Mouse (Mus musculus): ENCODE measurements at regions not wholly inside any gene's neighbourhood (a gene's known extent, or its start where the extent isn't known, plus 50 kb on each side); places are given as distances from the start of the nearest gene placed in this dataset.
A peak's percentile ranks its signal among the peaks of the same experiment; 100 is the strongest.

DNA sequence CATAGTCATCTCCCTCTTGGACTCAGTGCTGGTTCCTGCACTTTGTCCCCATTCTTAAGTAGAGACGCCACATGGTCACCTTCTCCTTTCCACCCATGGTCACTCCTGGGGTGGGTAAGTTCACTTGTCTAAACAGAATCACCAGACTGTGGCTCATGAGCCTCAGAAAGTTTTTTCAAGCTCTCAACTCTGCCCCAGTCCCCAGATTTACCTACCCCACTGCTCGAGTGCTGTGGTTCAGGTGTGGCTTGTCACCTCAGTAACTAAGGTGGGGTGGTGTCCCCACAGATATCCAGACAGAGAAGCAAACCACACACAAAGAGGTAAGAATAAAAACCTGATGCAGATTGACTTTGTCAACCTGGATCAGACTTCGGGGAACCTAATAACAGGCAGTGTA, 87.6 kb downstream of the Rpl10-ps3 start:
- WGBS, result 94% methylated on average over 3 of the region's 3 CpGs
- ATAC-seq (ENCODE audit: low FRiP score), result no peak
- no peak overlapping the region for H3K9ac ChIP-seq

DNA sequence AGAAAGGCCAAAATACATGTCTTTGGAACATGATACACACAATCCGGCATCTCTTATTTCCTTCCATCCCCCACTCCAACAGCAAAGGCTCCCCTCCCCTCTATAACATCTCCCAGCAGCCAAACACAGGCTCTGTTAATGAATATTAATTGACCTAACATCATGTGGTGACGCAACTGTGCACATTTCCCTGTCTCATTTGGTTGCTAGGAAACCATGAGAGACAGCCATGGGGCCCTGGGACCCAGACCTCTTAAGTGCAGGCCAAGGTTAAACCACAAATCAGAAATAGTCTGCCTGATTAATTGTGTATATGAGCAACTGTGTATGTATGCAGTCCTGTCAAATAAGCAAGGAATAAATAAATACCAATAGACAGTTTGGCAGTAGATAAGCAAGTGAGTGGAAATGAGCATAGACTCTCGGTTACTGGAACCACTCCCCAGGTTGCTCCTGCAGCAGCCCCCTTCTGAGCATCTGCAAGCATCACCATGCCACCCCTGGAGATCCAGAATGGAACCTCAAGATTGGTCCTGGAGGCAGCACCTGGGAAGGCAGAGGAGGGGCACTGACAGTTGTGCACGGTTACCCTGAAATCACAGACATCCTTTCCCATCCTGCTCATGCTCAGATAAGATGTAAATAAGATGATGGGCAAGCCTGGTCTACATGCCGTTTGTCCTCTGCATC, 99.6 kb downstream of the Rpl10-ps3 start:
- WGBS, result 15% methylated on average over 5 of the region's 5 CpGs
- Histone ChIP-seq H3K9me3 (ENCODE audit: control insufficient read depth, low read length) (no peaks in the 10 kb centered on the region), H3K4me2 (replicated peaks) (no peak overlapping the region), H3K4me3 (replicated peaks; ENCODE audit: low read length) (no peak overlapping the region), H3K36me3 (replicated peaks; ENCODE audit: control insufficient read depth, insufficient read depth) (no peaks in the 10 kb centered on the region), H3K27ac (peak overlapping the region; percentile 84), H3K4me1 (replicated peaks; ENCODE audit: control insufficient read depth, insufficient read depth, low read length) (peaks cover 27% of the 10 kb centered on the region), H3K9ac (no peak overlapping the region), H3K27me3 (ENCODE audit: control insufficient read depth, insufficient read depth, low read length) (no peaks in the 10 kb centered on the region)
- ATAC-seq (ENCODE audit: low FRiP score), result peak; percentile 93
- DNase-seq (ENCODE audit: low spot score), result peak; percentile 81

More for the DNA sequence above, 87.6 kb downstream of the Rpl10-ps3 start:
- no peak overlapping the region for H3K4me3 ChIP-seq (replicated peaks; ENCODE audit: low read length)
- H3K4me1 ChIP-seq (replicated peaks; ENCODE audit: control insufficient read depth, insufficient read depth, low read length), result 0 out of 2 replicates have a peak, but pooled peaks cover 3% of the 10 kb centered on the region
- H3K27me3 ChIP-seq (ENCODE audit: control insufficient read depth, insufficient read depth, low read length), result no peaks in the 10 kb centered on the region
- H3K27ac ChIP-seq, result no peak overlapping the region
- no peaks in the 10 kb centered on the region for H3K9me3 ChIP-seq (ENCODE audit: control insufficient read depth, low read length)
- no peak overlapping the region for H3K4me2 ChIP-seq (replicated peaks)
- no peak for DNase-seq (ENCODE audit: low spot score)
- H3K36me3 ChIP-seq (replicated peaks; ENCODE audit: control insufficient read depth, insufficient read depth), result no peaks in the 10 kb centered on the region

DNA sequence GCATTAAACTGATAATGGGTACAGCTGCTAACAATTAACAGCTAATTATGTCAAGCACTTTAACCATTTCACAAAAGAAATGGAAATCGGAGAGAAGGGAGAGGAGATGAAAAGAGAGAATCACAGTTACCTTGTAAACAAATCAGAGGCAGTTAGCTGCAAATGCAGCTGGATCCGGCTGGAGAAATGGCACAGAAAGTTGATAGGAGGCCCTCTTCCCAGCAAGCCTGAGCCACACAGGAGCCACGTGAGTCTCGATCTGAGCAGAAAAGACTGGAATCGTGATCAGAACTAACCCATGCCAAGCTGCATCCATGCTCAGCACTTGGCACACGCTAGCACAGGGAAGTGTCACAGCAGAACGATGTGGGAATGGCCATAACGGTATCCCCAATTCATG, 103.8 kb downstream of the Rpl10-ps3 start:
- Histone ChIP-seq H3K9me3 (ENCODE audit: control insufficient read depth, low read length) (no peaks in the 10 kb centered on the region), H3K4me2 (replicated peaks) (no peak overlapping the region), H3K27ac (no peak overlapping the region), H3K4me3 (replicated peaks; ENCODE audit: low read length) (no peak overlapping the region), H3K36me3 (replicated peaks; ENCODE audit: control insufficient read depth, insufficient read depth) (no peaks in the 10 kb centered on the region), H3K27me3 (ENCODE audit: control insufficient read depth, insufficient read depth, low read length) (no peaks in the 10 kb centered on the region), H3K4me1 (replicated peaks; ENCODE audit: control insufficient read depth, insufficient read depth, low read length) (peaks cover 31% of the 10 kb centered on the region), H3K9ac (no peak overlapping the region)
- ATAC-seq (ENCODE audit: low FRiP score), result no peak
- WGBS, result 44% methylated on average over 8 of the region's 8 CpGs
- peak; percentile 32 for DNase-seq (ENCODE audit: low spot score)

DNA sequence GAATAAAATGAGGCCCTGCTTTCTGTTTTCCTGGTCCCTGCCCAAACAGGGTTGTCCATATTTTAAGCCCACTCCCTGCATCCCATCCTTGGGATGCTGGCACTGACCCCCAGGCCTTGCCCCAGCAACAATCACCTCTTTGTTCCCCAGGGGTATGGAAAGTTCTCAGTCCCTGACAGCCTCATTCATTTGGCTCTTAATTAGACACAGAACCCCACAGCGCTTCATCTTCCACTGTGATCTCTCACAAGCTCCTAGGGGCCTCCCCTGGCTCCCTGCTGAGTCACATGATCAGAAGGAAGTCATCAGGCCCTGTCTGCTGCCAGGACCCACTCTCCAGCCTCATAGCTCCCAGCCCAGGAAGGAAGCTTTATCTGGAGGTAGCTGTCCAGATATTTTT, 108.9 kb downstream of the Rpl10-ps3 start:
- Histone ChIP-seq H3K9ac (no peak overlapping the region), H3K4me3 (replicated peaks; ENCODE audit: low read length) (no peak overlapping the region), H3K4me1 (replicated peaks; ENCODE audit: control insufficient read depth, insufficient read depth, low read length) (peaks cover 20% of the 10 kb centered on the region), H3K4me2 (replicated peaks) (no peak overlapping the region), H3K9me3 (ENCODE audit: control insufficient read depth, low read length) (no peaks in the 10 kb centered on the region), H3K27ac (0 out of 2 replicates have a peak overlapping the region, but pooled peaks have one; percentile 47), H3K36me3 (replicated peaks; ENCODE audit: control insufficient read depth, insufficient read depth) (no peaks in the 10 kb centered on the region), H3K27me3 (ENCODE audit: control insufficient read depth, insufficient read depth, low read length) (no peaks in the 10 kb centered on the region)
- 6% methylated on average over 1 of the region's 1 CpGs for WGBS
- DNase-seq (ENCODE audit: low spot score) (peak; percentile 52), ATAC-seq (ENCODE audit: low FRiP score) (peak; percentile 85; the same call in 1 of the 2 replicates)

DNA sequence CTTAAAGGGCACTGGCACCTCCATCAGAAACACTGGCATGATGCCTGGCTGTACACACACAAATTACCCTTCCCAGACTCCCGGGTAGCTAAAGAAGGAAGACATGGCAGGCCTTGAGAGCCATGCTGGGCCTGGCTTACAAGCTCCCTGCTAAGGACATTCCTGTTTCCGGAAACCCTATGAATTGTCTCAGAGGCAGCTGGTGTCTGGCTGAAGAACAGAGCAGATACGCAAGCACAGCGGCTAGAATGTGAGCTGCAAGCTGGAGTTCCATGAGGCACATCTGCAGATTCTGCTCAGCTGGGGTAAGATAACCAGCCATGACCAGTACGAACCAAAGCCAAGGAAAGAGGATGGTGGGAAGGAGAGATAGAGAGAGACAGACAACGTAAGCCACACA, 110.1 kb downstream of the Rpl10-ps3 start:
- H3K27ac ChIP-seq, result no peak overlapping the region
- H3K27me3 ChIP-seq (ENCODE audit: control insufficient read depth, insufficient read depth, low read length), result no peaks in the 10 kb centered on the region
- DNase-seq (ENCODE audit: low spot score) (peak; percentile 33), ATAC-seq (ENCODE audit: low FRiP score) (no peak)
- H3K9me3 ChIP-seq (ENCODE audit: control insufficient read depth, low read length), result no peaks in the 10 kb centered on the region
- 67% methylated on average over 6 of the region's 6 CpGs for WGBS
- no peak overlapping the region for H3K4me3 ChIP-seq (replicated peaks; ENCODE audit: low read length)
- no peak overlapping the region for H3K4me2 ChIP-seq (replicated peaks)
- peaks cover 19% of the 10 kb centered on the region for H3K4me1 ChIP-seq (replicated peaks; ENCODE audit: control insufficient read depth, insufficient read depth, low read length)
- no peaks in the 10 kb centered on the region for H3K36me3 ChIP-seq (replicated peaks; ENCODE audit: control insufficient read depth, insufficient read depth)
- no peak overlapping the region for H3K9ac ChIP-seq

DNA sequence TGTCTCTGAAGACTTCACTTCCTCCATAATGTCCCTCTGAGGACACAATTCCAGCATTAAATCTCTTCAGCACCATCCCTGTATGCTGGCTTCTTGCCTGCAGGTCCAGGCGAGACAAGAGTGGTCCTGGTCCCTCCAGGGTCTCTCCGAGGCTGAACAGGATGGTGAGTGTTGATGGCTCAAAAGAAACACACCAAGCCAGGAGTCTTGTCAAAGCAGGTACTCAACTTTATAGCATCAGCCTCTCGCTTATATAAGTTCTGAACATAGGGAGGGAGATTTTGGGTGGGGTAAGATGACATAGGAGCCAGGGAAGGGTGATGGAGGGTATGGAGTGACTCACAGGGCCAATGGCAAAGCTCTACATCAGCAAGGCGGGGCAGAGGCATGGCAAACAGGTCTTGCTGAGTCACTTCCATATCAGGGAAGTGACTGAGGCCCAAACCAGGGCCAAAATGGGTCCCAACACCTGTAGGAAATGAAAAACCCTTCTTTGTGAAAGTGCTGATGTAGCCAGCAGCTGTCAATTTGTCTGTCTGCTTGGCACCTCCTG, 111.7 kb downstream of the Rpl10-ps3 start:
- H3K9ac ChIP-seq, result no peak overlapping the region
- H3K4me1 ChIP-seq (replicated peaks; ENCODE audit: control insufficient read depth, insufficient read depth, low read length), result peaks cover 19% of the 10 kb centered on the region
- no peaks in the 10 kb centered on the region for H3K9me3 ChIP-seq (ENCODE audit: control insufficient read depth, low read length)
- no peaks in the 10 kb centered on the region for H3K27me3 ChIP-seq (ENCODE audit: control insufficient read depth, insufficient read depth, low read length)
- ATAC-seq (ENCODE audit: low FRiP score), result no peak
- no peak overlapping the region for H3K27ac ChIP-seq
- DNase-seq (ENCODE audit: low spot score), result no peak
- 92% methylated on average over 4 of the region's 4 CpGs for WGBS
- H3K36me3 ChIP-seq (replicated peaks; ENCODE audit: control insufficient read depth, insufficient read depth), result no peaks in the 10 kb centered on the region
- H3K4me3 ChIP-seq (replicated peaks; ENCODE audit: low read length), result no peak overlapping the region
- H3K4me2 ChIP-seq (replicated peaks), result no peak overlapping the region

DNA sequence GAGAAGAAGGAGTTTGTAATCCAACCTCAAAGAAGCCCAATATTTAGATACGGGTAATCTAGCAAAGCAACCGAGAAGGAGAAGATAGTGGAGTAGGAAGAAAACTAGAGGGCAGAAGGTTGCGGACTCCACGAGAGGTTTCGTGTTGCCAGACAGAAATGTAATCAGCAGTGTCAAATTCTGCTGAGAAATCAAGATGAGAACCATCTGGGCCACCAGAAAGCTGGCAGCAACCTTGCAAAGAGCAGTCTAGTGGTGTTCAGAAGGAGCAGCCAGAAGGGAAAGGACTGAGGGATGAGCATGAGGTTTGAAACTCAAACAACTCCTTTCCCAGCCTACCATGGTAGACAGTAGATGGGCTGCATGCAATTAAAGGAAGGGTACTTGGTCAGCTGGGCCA, 134.3 kb downstream of the Rpl10-ps3 start:
- Histone ChIP-seq H3K4me1 (replicated peaks; ENCODE audit: control insufficient read depth, insufficient read depth, low read length) (no peaks in the 10 kb centered on the region), H3K36me3 (replicated peaks; ENCODE audit: control insufficient read depth, insufficient read depth) (no peaks in the 10 kb centered on the region), H3K27ac (no peak overlapping the region), H3K27me3 (ENCODE audit: control insufficient read depth, insufficient read depth, low read length) (no peaks in the 10 kb centered on the region), H3K4me3 (replicated peaks; ENCODE audit: low read length) (no peak overlapping the region), H3K4me2 (replicated peaks) (no peak overlapping the region), H3K9ac (no peak overlapping the region), H3K9me3 (ENCODE audit: control insufficient read depth, low read length) (no peaks in the 10 kb centered on the region)
- no peak for ATAC-seq (ENCODE audit: low FRiP score)
- WGBS, result 86% methylated on average over 5 of the region's 5 CpGs
- no peak for DNase-seq (ENCODE audit: low spot score)

DNA sequence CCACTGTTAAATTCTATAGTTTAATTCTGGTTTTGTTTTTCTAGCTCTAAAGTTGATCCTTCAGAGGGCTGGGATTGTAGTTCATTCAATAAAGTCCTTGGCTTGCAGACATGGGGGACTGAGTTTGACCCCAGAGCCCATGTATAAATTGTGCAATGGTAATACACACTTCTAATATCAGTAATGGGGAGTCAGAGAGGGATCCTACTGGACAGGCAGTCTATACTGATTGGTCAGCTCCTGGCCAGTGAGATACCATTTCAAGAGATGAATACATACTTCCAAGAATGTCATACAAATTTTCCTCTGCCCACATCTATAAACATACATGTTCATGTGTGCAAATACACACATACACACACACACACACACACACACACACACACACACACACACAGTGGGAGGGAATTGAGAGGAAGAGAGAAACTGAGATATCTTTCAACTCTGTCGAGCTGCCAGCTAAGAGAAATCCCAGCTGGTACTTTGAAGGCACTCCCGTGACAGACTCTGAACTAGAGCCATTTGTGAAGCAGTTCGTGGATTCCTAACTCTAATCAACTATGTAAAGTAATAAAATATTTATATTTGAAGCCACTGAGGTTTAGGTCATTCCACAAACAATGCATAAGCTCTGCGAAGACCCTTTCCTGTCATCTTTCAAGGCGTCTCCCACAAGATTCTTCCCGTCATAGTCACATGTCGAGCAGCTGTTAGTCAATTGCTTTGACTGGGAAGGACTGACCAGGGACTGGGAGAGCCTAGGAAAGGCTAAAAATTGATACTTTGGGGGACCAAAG, 145.1 kb downstream of the Rpl10-ps3 start:
- WGBS, result 82% methylated on average over 7 of the region's 7 CpGs
- ATAC-seq (ENCODE audit: low FRiP score), result no peak
- no peak overlapping the region for H3K27ac ChIP-seq
- no peak for DNase-seq (ENCODE audit: low spot score)
- no peak overlapping the region for H3K4me2 ChIP-seq (replicated peaks)
- H3K9ac ChIP-seq, result no peak overlapping the region
- H3K36me3 ChIP-seq (replicated peaks; ENCODE audit: control insufficient read depth, insufficient read depth), result no peaks in the 10 kb centered on the region
- H3K4me3 ChIP-seq (replicated peaks; ENCODE audit: low read length), result no peak overlapping the region
- H3K9me3 ChIP-seq (ENCODE audit: control insufficient read depth, low read length), result no peaks in the 10 kb centered on the region
- H3K4me1 ChIP-seq (replicated peaks; ENCODE audit: control insufficient read depth, insufficient read depth, low read length), result no peaks in the 10 kb centered on the region
- no peaks in the 10 kb centered on the region for H3K27me3 ChIP-seq (ENCODE audit: control insufficient read depth, insufficient read depth, low read length)

DNA sequence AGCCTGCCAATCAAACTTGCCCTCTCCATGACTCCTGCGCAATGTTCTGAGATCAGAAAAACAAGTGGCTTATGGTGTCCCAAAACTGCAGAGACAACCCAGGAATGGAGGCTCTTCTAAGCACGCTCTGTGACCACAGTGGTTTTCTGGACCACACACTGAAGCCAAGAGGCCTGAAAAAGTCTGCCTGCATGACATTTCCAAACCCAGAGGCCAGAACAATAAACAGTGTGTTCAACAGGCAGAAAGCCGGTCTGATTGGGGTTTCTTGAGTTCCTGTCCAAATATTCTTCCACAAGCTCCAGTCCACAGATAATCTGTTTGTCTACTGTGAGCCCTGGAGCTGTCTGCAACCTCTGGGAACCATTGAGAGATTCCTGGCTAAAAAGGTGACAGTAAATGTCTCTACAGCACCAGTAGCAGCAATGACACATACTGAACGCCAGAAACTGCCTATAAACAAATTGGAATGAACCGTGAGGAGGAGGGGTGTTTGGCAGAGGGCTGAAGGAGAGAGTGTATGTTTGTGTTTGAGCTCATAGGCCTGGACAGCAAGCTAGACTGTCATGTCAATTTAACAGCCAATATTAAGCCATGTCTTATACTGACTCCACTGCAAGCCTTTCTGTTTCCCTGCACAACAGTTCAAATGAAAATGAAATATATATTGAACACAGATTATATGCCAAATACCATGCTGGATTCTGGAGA, 152.2 kb downstream of the Rpl10-ps3 start:
- no peak overlapping the region for H3K9ac ChIP-seq
- H3K4me1 ChIP-seq (replicated peaks; ENCODE audit: control insufficient read depth, insufficient read depth, low read length), result 0 out of 2 replicates have a peak, but pooled peaks cover 3% of the 10 kb centered on the region
- DNase-seq (ENCODE audit: low spot score), result no peak
- WGBS, result 77% methylated on average over 5 of the region's 5 CpGs
- H3K27ac ChIP-seq, result 0 out of 2 replicates have a peak overlapping the region, but pooled peaks have one; percentile 20
- no peak for ATAC-seq (ENCODE audit: low FRiP score)
- no peaks in the 10 kb centered on the region for H3K9me3 ChIP-seq (ENCODE audit: control insufficient read depth, low read length)
- H3K4me2 ChIP-seq (replicated peaks), result no peak overlapping the region
- no peaks in the 10 kb centered on the region for H3K27me3 ChIP-seq (ENCODE audit: control insufficient read depth, insufficient read depth, low read length)
- H3K4me3 ChIP-seq (replicated peaks; ENCODE audit: low read length), result no peak overlapping the region
- no peaks in the 10 kb centered on the region for H3K36me3 ChIP-seq (replicated peaks; ENCODE audit: control insufficient read depth, insufficient read depth)

Data from hindbrain, embryonic 14.5 days (tissue).